Mouse (Mus musculus): ENCODE measurements around the gene Olfr356.

Gene Olfr356

GRCm38 (mm10) chr2:36936821-36937220 is at the start of gene Olfr356:
Gene Olfr356, plus strand, starts transcription at chr2:36937121.
- DNase-seq (ENCODE audit: low spot score in 2 of 2), result no peak

- DNase-seq (ENCODE audit: low spot score in 2 of 2), result no peak
Observed at GRCm38 (mm10) chr2:36892836-36893235, 44.1 kb upstream of the Olfr356 start, which contains the start of gene Olfr353. Gene Olfr353, minus strand, starts transcription at chr2:36892936.

GRCm38 (mm10) chr2:36897114-36897513 is 39.8 kb upstream of the Olfr356 start:
- DNase-seq (ENCODE audit: low spot score in 2 of 2), result no peak

- DNase-seq (ENCODE audit: low spot score in 2 of 2), result no peak
Observed at GRCm38 (mm10) chr2:36905380-36905779, 31.5 kb upstream of the Olfr356 start, which contains the start of gene Olfr354. Gene Olfr354, plus strand, starts transcription at chr2:36905680.

GRCm38 (mm10) chr2:36928797-36929196 is 8.1 kb upstream of the Olfr356 start, which contains the start of gene Olfr355:
Gene Olfr355, minus strand, starts transcription at chr2:36928897.
- DNase-seq (ENCODE audit: low spot score in 2 of 2), result no peak
